Mouse (Mus musculus) brain, adult 2 months (tissue): ENCODE measurements around the gene Phgr1.

ENCODE experiments used
- DNase-seq: peaks from one replicate; pipeline ENCODE4 v3.0.0; 2011; ENCODE audit warnings: low read depth, low spot score

Phgr1 gene

GRCm38 (mm10) chr2:118822800-118823199, 50.2 kb downstream of the Phgr1 start:
- no peak for DNase-seq

GRCm38 (mm10) chr2:118824396-118824795, 51.8 kb downstream of the Phgr1 start:
- no peak for DNase-seq
